Mouse (Mus musculus): ENCODE measurements around the gene Dnajc5g. TPM values are rescaled to one million over a fixed set of nuclear protein-coding genes. Genes with fewer than 3 reads are reported as not detected.

Gene Dnajc5g
- polyA plus RNA-seq, 1 experiment: not detected

- WGBS: 27% methylated on average over 11 of the region's 11 CpGs
- no peak for DNase-seq (ENCODE audit: low read depth, low spot score)
Measured at GRCm38 (mm10) chr5:31095711-31096480, 10.2 kb upstream of the Dnajc5g start.

- DNase-seq (ENCODE audit: low read depth, low spot score): no peak
- WGBS: 91% methylated on average over 18 of the region's 18 CpGs
Measured at GRCm38 (mm10) chr5:31108000-31108490, 2.0 kb downstream of the Dnajc5g start, which contains the start of gene Slc30a3. Gene Slc30a3, minus strand, starts transcription at chr5:31108237.

- no peak for DNase-seq (ENCODE audit: low read depth, low spot score)
- WGBS: 22% methylated on average over 7 of the region's 7 CpGs
Measured at GRCm38 (mm10) chr5:31110781-31111180, 4.7 kb downstream of the Dnajc5g start.

GRCm38 (mm10) chr5:31116354-31116753 is 10.3 kb downstream of the Dnajc5g start, which contains the start of gene Trim54:
Gene Trim54, plus strand, starts transcription at chr5:31116712.
- DNase-seq (ENCODE audit: low read depth, low spot score): no peak
- 22% methylated on average over 3 of the region's 3 CpGs for WGBS

GRCm38 (mm10) chr5:31116912-31117311 is 10.8 kb downstream of the Dnajc5g start:
- no peak for DNase-seq (ENCODE audit: low read depth, low spot score)
- 23% methylated on average over 10 of the region's 10 CpGs for WGBS

- no peak for DNase-seq (ENCODE audit: low read depth, low spot score)
- 70% methylated on average over 8 of the region's 8 CpGs for WGBS
Measured at GRCm38 (mm10) chr5:31121111-31121510, 15.0 kb downstream of the Dnajc5g start.

- WGBS: 44% methylated on average over 2 of the region's 2 CpGs
- no peak for DNase-seq (ENCODE audit: low read depth, low spot score)
Measured at GRCm38 (mm10) chr5:31123481-31123880, 17.4 kb downstream of the Dnajc5g start.

GRCm38 (mm10) chr5:31126050-31126449 is 20.0 kb downstream of the Dnajc5g start:
- WGBS: 39% methylated on average over 5 of the region's 5 CpGs
- DNase-seq (ENCODE audit: low read depth, low spot score): no peak

- no peak for DNase-seq (ENCODE audit: low read depth, low spot score)
- WGBS: 2% methylated on average over 33 of the region's 33 CpGs
Measured at GRCm38 (mm10) chr5:31136730-31137424, 30.8 kb downstream of the Dnajc5g start.

GRCm38 (mm10) chr5:31137658-31138057 is 31.6 kb downstream of the Dnajc5g start:
- WGBS: 4% methylated on average over 13 of the region's 13 CpGs
- DNase-seq (ENCODE audit: low read depth, low spot score): no peak

GRCm38 (mm10) chr5:31138241-31138967 is 32.3 kb downstream of the Dnajc5g start, which contains the start of gene Ucn:
Gene Ucn, minus strand, starts transcription at chr5:31138829.
- WGBS: 2% methylated on average over 52 of the region's 52 CpGs

GRCm38 (mm10) chr5:31138968-31139425 is 32.9 kb downstream of the Dnajc5g start:
- 14% methylated on average over 9 of the region's 9 CpGs for WGBS
- DNase-seq (ENCODE audit: low read depth, low spot score): no peak

More at GRCm38 (mm10) chr5:31138241-31138967, 32.3 kb downstream of the Dnajc5g start, which contains the start of gene Ucn:
- DNase-seq (ENCODE audit: low read depth, low spot score): no peak

- DNase-seq (ENCODE audit: low read depth, low spot score): no peak
- 75% methylated on average over 4 of the region's 4 CpGs for WGBS
Measured at GRCm38 (mm10) chr5:31149781-31150180, 43.7 kb downstream of the Dnajc5g start.

GRCm38 (mm10) chr5:31151746-31152145 is 45.7 kb downstream of the Dnajc5g start:
- WGBS: 62% methylated on average over 3 of the region's 3 CpGs
- DNase-seq (ENCODE audit: low read depth, low spot score): no peak

- DNase-seq (ENCODE audit: low read depth, low spot score): no peak
- WGBS: 17% methylated on average over 6 of the region's 6 CpGs
Measured at GRCm38 (mm10) chr5:31153516-31154151, 47.5 kb downstream of the Dnajc5g start.

- peak; percentile 75 for DNase-seq (ENCODE audit: low read depth, low spot score)
- under 1% methylated on average over 19 of the region's 19 CpGs for WGBS
Measured at GRCm38 (mm10) chr5:31154152-31154553, 48.1 kb downstream of the Dnajc5g start, which contains the start of gene Mpv17. Gene Mpv17, minus strand, starts transcription at chr5:31154251.

Measured in large intestine, adult 2 months (tissue).